Mouse (Mus musculus): ENCODE data around the gene Nucks1. TPM values are rescaled to one million over a fixed set of nuclear protein-coding genes. Genes with fewer than 3 reads are reported as not detected.

Nucks1 gene
- 44.5 and 47.1 TPM in 2 replicates for polyA plus RNA-seq (2015; fragmentation: Nextera tagmentation; extraction: Ambion mirVana)

- Histone ChIP-seq H3K9ac (peak within 1 kb of the TSS; percentile 99), H3K27ac (replicated peaks) (peak within 1 kb of the TSS; percentile 98), H3K9me3 (no peaks in the 10 kb centered on the region), H3K4me3 (peak within 1 kb of the TSS; percentile 92), H3K27me3 (replicated peaks) (peaks cover 30% of the 10 kb centered on the region), H3K4me2 (peak within 1 kb of the TSS; percentile 76), H3K36me3 (0 out of 2 replicates have a peak, but pooled peaks cover 5% of the 10 kb centered on the region), H3K4me1 (peaks cover 18% of the 10 kb centered on the region)
- WGBS = under 1% methylated on average over 35 of the region's 35 CpGs
- ATAC-seq (ENCODE audit: extremely low read depth, insufficient number of reproducible peaks, low FRiP score, low TSS enrichment) = peak; percentile 96
These were observed at the start of gene Nucks1 for GRCm38 (mm10) chr1:131910001-131910648. TSS of gene Nucks1 (plus strand) at chr1:131910534.

GRCm38 (mm10) chr1:131861811-131862210 lies 48.5 kb upstream of the Nucks1 start:
- no peak overlapping the region for H3K4me2 ChIP-seq
- no peaks in the 10 kb centered on the region for H3K9me3 ChIP-seq
- 54% methylated on average over 4 of the region's 4 CpGs for WGBS
- H3K36me3 ChIP-seq = no peaks in the 10 kb centered on the region
- no peaks in the 10 kb centered on the region for H3K4me1 ChIP-seq
- no peak overlapping the region for H3K4me3 ChIP-seq
- no peaks in the 10 kb centered on the region for H3K27me3 ChIP-seq (replicated peaks)
- no peak for ATAC-seq (ENCODE audit: extremely low read depth, insufficient number of reproducible peaks, low FRiP score, low TSS enrichment)
- no peak overlapping the region for H3K27ac ChIP-seq (replicated peaks)
- no peak overlapping the region for H3K9ac ChIP-seq

GRCm38 (mm10) chr1:131865596-131865995 lies 44.7 kb upstream of the Nucks1 start:
- no peak overlapping the region for H3K27ac ChIP-seq (replicated peaks)
- H3K9me3 ChIP-seq = no peaks in the 10 kb centered on the region
- H3K4me1 ChIP-seq = peaks cover 7% of the 10 kb centered on the region
- WGBS = 80% methylated on average over 5 of the region's 5 CpGs
- ATAC-seq (ENCODE audit: extremely low read depth, insufficient number of reproducible peaks, low FRiP score, low TSS enrichment) = no peak
- H3K4me3 ChIP-seq = no peak overlapping the region
- H3K9ac ChIP-seq = no peak overlapping the region
- H3K4me2 ChIP-seq = no peak overlapping the region
- 0 out of 2 replicates have a peak, but pooled peaks cover 3% of the 10 kb centered on the region for H3K27me3 ChIP-seq (replicated peaks)
- no peaks in the 10 kb centered on the region for H3K36me3 ChIP-seq

- Histone ChIP-seq H3K4me3 (peak overlapping the region; percentile 77), H3K27ac (replicated peaks) (no peak overlapping the region), H3K27me3 (replicated peaks) (0 out of 2 replicates have a peak, but pooled peaks cover 3% of the 10 kb centered on the region), H3K4me2 (peak overlapping the region; percentile 85; the same call in 1 of the 2 replicates), H3K36me3 (no peaks in the 10 kb centered on the region), H3K9ac (no peak overlapping the region), H3K4me1 (peaks cover 7% of the 10 kb centered on the region), H3K9me3 (no peaks in the 10 kb centered on the region)
- 68% methylated on average over 6 of the region's 6 CpGs for WGBS
- no peak for ATAC-seq (ENCODE audit: extremely low read depth, insufficient number of reproducible peaks, low FRiP score, low TSS enrichment)
These were observed 43.9 kb upstream of the Nucks1 start for GRCm38 (mm10) chr1:131866304-131866999.

- Histone ChIP-seq H3K9me3 (no peaks in the 10 kb centered on the region), H3K9ac (peak within 1 kb of the TSS; percentile 83), H3K36me3 (no peaks in the 10 kb centered on the region), H3K4me1 (peaks cover 7% of the 10 kb centered on the region), H3K27ac (replicated peaks) (no peak within 1 kb of the TSS), H3K4me3 (peak within 1 kb of the TSS; percentile 77), H3K4me2 (peak within 1 kb of the TSS; percentile 85), H3K27me3 (replicated peaks) (0 out of 2 replicates have a peak, but pooled peaks cover 3% of the 10 kb centered on the region)
- peak; percentile 74 for ATAC-seq (ENCODE audit: extremely low read depth, insufficient number of reproducible peaks, low FRiP score, low TSS enrichment)
- 2% methylated on average over 46 of the region's 46 CpGs for WGBS
These were observed 43.0 kb upstream of the Nucks1 start, which contains the start of gene Rab29 for GRCm38 (mm10) chr1:131867093-131867945. TSS of gene Rab29 (plus strand) at chr1:131867224.

- Histone ChIP-seq H3K9ac (peak overlapping the region; percentile 83), H3K4me1 (peaks cover 7% of the 10 kb centered on the region), H3K36me3 (peaks cover 6% of the 10 kb centered on the region), H3K4me3 (peak overlapping the region; percentile 77), H3K27me3 (replicated peaks) (0 out of 2 replicates have a peak, but pooled peaks cover 3% of the 10 kb centered on the region), H3K27ac (replicated peaks) (no peak overlapping the region), H3K9me3 (no peaks in the 10 kb centered on the region), H3K4me2 (peak overlapping the region; percentile 85)
- ATAC-seq (ENCODE audit: extremely low read depth, insufficient number of reproducible peaks, low FRiP score, low TSS enrichment) = no peak
- 17% methylated on average over 10 of the region's 10 CpGs for WGBS
These were observed 42.4 kb upstream of the Nucks1 start for GRCm38 (mm10) chr1:131867946-131868290.

- WGBS = 89% methylated on average over 2 of the region's 2 CpGs
- Histone ChIP-seq H3K27me3 (replicated peaks) (0 out of 2 replicates have a peak, but pooled peaks cover 3% of the 10 kb centered on the region), H3K4me1 (peaks cover 7% of the 10 kb centered on the region), H3K9me3 (no peaks in the 10 kb centered on the region), H3K27ac (replicated peaks) (no peak overlapping the region), H3K4me3 (no peak overlapping the region), H3K9ac (no peak overlapping the region), H3K36me3 (peaks cover 6% of the 10 kb centered on the region), H3K4me2 (no peak overlapping the region)
- no peak for ATAC-seq (ENCODE audit: extremely low read depth, insufficient number of reproducible peaks, low FRiP score, low TSS enrichment)
These were observed 40.8 kb upstream of the Nucks1 start for GRCm38 (mm10) chr1:131869561-131869960.

- no peaks in the 10 kb centered on the region for H3K9me3 ChIP-seq
- 71% methylated on average over 1 of the region's 1 CpGs for WGBS
- H3K4me1 ChIP-seq = peaks cover 3% of the 10 kb centered on the region
- ATAC-seq (ENCODE audit: extremely low read depth, insufficient number of reproducible peaks, low FRiP score, low TSS enrichment) = no peak
- H3K4me2 ChIP-seq = no peak overlapping the region
- H3K9ac ChIP-seq = no peak overlapping the region
- H3K4me3 ChIP-seq = no peak overlapping the region
- peaks cover 6% of the 10 kb centered on the region for H3K36me3 ChIP-seq
- H3K27ac ChIP-seq (replicated peaks) = no peak overlapping the region
- 0 out of 2 replicates have a peak, but pooled peaks cover 3% of the 10 kb centered on the region for H3K27me3 ChIP-seq (replicated peaks)
These were observed 37.5 kb upstream of the Nucks1 start for GRCm38 (mm10) chr1:131872856-131873255.

- no peaks in the 10 kb centered on the region for H3K9me3 ChIP-seq
- no peak overlapping the region for H3K9ac ChIP-seq
- no peak overlapping the region for H3K4me3 ChIP-seq
- no peak for ATAC-seq (ENCODE audit: extremely low read depth, insufficient number of reproducible peaks, low FRiP score, low TSS enrichment)
- no peak overlapping the region for H3K27ac ChIP-seq (replicated peaks)
- no peaks in the 10 kb centered on the region for H3K36me3 ChIP-seq
- no peak overlapping the region for H3K4me2 ChIP-seq
- no peaks in the 10 kb centered on the region for H3K27me3 ChIP-seq (replicated peaks)
- WGBS = 71% methylated on average over 2 of the region's 2 CpGs
- no peaks in the 10 kb centered on the region for H3K4me1 ChIP-seq
These were observed 30.5 kb upstream of the Nucks1 start for GRCm38 (mm10) chr1:131879816-131880215.

- 39% methylated on average over 2 of the region's 2 CpGs for WGBS
These were observed 27.5 kb upstream of the Nucks1 start for GRCm38 (mm10) chr1:131882787-131883186.

GRCm38 (mm10) chr1:131886173-131886572 lies 24.2 kb upstream of the Nucks1 start:
- Histone ChIP-seq H3K4me2 (no peak overlapping the region), H3K4me3 (no peak overlapping the region), H3K9ac (no peak overlapping the region), H3K27me3 (replicated peaks) (no peaks in the 10 kb centered on the region), H3K36me3 (no peaks in the 10 kb centered on the region), H3K9me3 (no peaks in the 10 kb centered on the region), H3K4me1 (no peaks in the 10 kb centered on the region), H3K27ac (replicated peaks) (no peak overlapping the region)
- WGBS = 65% methylated on average over 2 of the region's 2 CpGs
- ATAC-seq (ENCODE audit: extremely low read depth, insufficient number of reproducible peaks, low FRiP score, low TSS enrichment) = no peak

More at GRCm38 (mm10) chr1:131882787-131883186, 27.5 kb upstream of the Nucks1 start:
- H3K4me1 ChIP-seq = no peaks in the 10 kb centered on the region
- H3K4me2 ChIP-seq = no peak overlapping the region
- H3K36me3 ChIP-seq = no peaks in the 10 kb centered on the region
- H3K9ac ChIP-seq = no peak overlapping the region
- H3K9me3 ChIP-seq = no peaks in the 10 kb centered on the region
- no peak for ATAC-seq (ENCODE audit: extremely low read depth, insufficient number of reproducible peaks, low FRiP score, low TSS enrichment)
- no peaks in the 10 kb centered on the region for H3K27me3 ChIP-seq (replicated peaks)
- H3K4me3 ChIP-seq = no peak overlapping the region
- H3K27ac ChIP-seq (replicated peaks) = no peak overlapping the region

Data from heart, embryonic 13.5 days (tissue).